Mouse (Mus musculus): ENCODE results near the gene Mlst8. TPM values are rescaled to one million over a fixed set of nuclear protein-coding genes. Genes with fewer than 3 reads are reported as not detected.

The Mlst8 gene
- total and polyA plus RNA-seq, 3 experiments: 35.4 to 57.3 TPM; not detected in 1

DNA sequence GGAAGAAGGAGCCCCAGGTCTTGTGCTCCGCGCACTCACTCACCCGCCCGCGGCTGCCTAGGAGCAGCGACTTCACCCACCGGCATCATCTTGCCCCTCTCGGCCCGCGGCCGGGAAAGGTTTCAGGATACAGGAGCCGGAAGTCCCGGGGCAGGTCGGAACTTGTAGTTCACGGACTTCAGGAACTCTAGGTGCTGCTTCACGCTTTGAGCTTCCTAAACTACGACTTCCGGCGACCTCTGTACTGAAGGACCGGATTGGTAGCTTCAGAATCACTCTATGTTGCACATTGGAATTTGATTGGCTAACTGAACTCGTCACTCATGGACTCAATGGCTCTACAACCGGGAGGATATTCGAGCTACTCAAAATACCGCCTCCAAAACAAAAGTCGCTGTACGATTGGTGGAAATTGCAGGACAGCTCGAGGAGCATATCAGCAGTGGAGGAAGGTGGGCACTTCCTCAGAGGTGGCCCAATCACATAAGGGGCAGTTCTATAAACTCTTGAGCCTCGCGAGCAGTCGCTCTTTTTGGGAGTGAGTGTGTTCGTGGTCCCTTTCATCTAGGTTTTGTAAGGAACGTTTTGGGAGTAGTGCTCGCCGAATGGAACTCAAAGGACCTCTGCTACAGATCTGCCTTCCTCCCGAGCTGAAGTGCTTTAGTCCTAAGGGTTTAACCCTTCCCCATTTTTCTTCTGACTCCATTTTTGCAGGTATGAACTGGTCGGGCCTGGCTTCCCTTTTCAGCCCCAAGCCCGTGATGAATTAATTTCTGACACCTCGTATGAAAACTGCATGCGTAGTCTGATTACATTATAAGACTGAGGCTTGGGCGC, 49.1 kb upstream of the Mlst8 start, which contains the start of gene Traf7 (continued):
- peak; percentile 97 for TF ChIP-seq ELF1 (IDR thresholded peaks at IDR 0.05; ENCODE audit: low read depth, low read length)
- peak; percentile 30 for TF ChIP-seq TCF12 (IDR thresholded peaks at IDR 0.05; ENCODE audit: low read depth, low read length)
- no peak for TF ChIP-seq JUND (IDR thresholded peaks at IDR 0.05; ENCODE audit: low read depth, low read length)
- peak; percentile 94 for TF ChIP-seq MYC (IDR thresholded peaks at IDR 0.05; ENCODE audit: low read depth, low read length)
- no peak for TF ChIP-seq GATA1 (IDR thresholded peaks at IDR 0.05; ENCODE audit: low read depth, low read length)
- no peak for TF ChIP-seq ZC3H11A (IDR thresholded peaks at IDR 0.05; ENCODE audit: low read depth, low read length)
- peak; percentile 99 for TF ChIP-seq ZMIZ1 (IDR thresholded peaks at IDR 0.05; ENCODE audit: low read depth, low read length)
- TF ChIP-seq SMC3 (IDR thresholded peaks at IDR 0.05; ENCODE audit: low read depth, low read length): no peak
- TF ChIP-seq BHLHE40 (IDR thresholded peaks at IDR 0.05; ENCODE audit: borderline replicate concordance, low read depth, low read length): no peak
- peak; percentile 88 for TF ChIP-seq CHD2 (IDR thresholded peaks at IDR 0.05; ENCODE audit: low read length)
- no peak for TF ChIP-seq CHD1 (IDR thresholded peaks at IDR 0.05; ENCODE audit: low read depth, low read length)
- TF ChIP-seq MEF2A (IDR thresholded peaks at IDR 0.05; ENCODE audit: extremely low read depth, insufficient replicate concordance, low read depth, low read length, poor library complexity, severe bottlenecking): no peak
- TF ChIP-seq POLR2AphosphoS5 (IDR thresholded peaks at IDR 0.05; ENCODE audit: borderline replicate concordance, low read depth, low read length): peak; percentile 98; the same call in 1 of the 2 replicates
- peak; percentile 99 for TF ChIP-seq TBP (IDR thresholded peaks at IDR 0.05; ENCODE audit: low read depth, low read length)
- no peak for TF ChIP-seq TAL1 (IDR thresholded peaks at IDR 0.05; ENCODE audit: low read length)
- no peak for TF ChIP-seq ZNF384 (IDR thresholded peaks at IDR 0.05; ENCODE audit: low read depth, low read length)
- no peak for TF ChIP-seq RAD21 (IDR thresholded peaks at IDR 0.05; ENCODE audit: low read depth, low read length)
- no peak for TF ChIP-seq USF1 (IDR thresholded peaks at IDR 0.05; ENCODE audit: low read depth, low read length)
- TF ChIP-seq ETS1 (IDR thresholded peaks at IDR 0.05; ENCODE audit: low read depth, low read length): no peak
- no peak for TF ChIP-seq RCOR1 (IDR thresholded peaks at IDR 0.05; ENCODE audit: low read depth, low read length)

DNA sequence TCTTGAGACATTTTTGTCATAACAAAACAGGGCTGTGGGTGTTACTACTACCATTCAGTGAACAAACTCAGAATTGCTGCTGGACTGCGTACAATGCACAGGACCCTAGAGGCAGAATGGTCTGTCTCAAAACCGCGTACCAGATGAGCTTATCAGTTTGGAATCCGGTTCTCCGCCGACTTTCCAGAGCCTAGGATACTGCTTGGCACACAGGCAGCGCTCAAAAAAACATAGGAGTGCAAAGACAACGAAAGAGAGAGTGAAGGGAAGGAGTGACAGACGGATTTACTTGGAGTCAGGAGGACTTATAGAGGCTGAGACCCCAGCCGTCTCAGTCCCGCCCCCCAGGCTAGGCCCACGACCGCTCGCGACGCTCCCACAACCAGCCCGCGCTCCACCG, 48.4 kb upstream of the Mlst8 start:
- H3K4me3 ChIP-seq (ENCODE audit: control insufficient read depth in 1 of 2, insufficient read depth in 1 of 2, low read depth in 2 of 2, low read length in 2 of 2): peak overlapping the region; percentile 77 to 78
- peaks cover 46% of the 10 kb centered on the region for H3K79me2 ChIP-seq (ENCODE audit: control insufficient read depth, insufficient read depth, low read length, poor library complexity)
- peaks cover 0 to 10% of the 10 kb centered on the region in 2 experiments; a peak in 3 of 4 replicates for H3K36me3 ChIP-seq (ENCODE audit: control insufficient read depth in 1 of 2, insufficient read depth in 2 of 2, low read length in 2 of 2)
- H3K9ac ChIP-seq (ENCODE audit: control insufficient read depth, low read depth, low read length, poor library complexity, severe bottlenecking): peak overlapping the region; percentile 86
- H3K9me3 ChIP-seq (replicated peaks; ENCODE audit: insufficient read depth, low read length): no peaks in the 10 kb centered on the region
- no peak for TF ChIP-seq ZKSCAN1 (IDR thresholded peaks at IDR 0.05; ENCODE audit: low read depth, low read length)
- TF ChIP-seq CHD2 (IDR thresholded peaks at IDR 0.05; ENCODE audit: low read length): no peak
- TF ChIP-seq TBP (IDR thresholded peaks at IDR 0.05; ENCODE audit: low read depth, low read length): no peak
- no peak for TF ChIP-seq NRF1 (IDR thresholded peaks at IDR 0.05; ENCODE audit: insufficient read depth, low read depth, low read length, poor library complexity, severe bottlenecking)
- no peak for TF ChIP-seq KAT2A (conservative IDR thresholded peaks at IDR 0.05; ENCODE audit: low read depth, low read length)
- TF ChIP-seq MYB (IDR thresholded peaks at IDR 0.05; ENCODE audit: low read depth, low read length): no peak
- no peak for TF ChIP-seq ZNF384 (IDR thresholded peaks at IDR 0.05; ENCODE audit: low read depth, low read length)
- TF ChIP-seq RCOR1 (IDR thresholded peaks at IDR 0.05; ENCODE audit: low read depth, low read length): no peak
- TF ChIP-seq GATA1 (IDR thresholded peaks at IDR 0.05; ENCODE audit: low read depth, low read length): peak; percentile 61
- TF ChIP-seq CTCF (IDR thresholded peaks at IDR 0.05 in 2 of 3, conservative IDR thresholded peaks at IDR 0.05 in 1 of 3; ENCODE audit: control insufficient read depth in 1 of 3, insufficient read depth in 1 of 3, low read depth in 2 of 3, low read length in 3 of 3, poor library complexity in 1 of 3, severe bottlenecking in 1 of 3): no peak
- TF ChIP-seq ETS1 (IDR thresholded peaks at IDR 0.05; ENCODE audit: low read depth, low read length): no peak
- TF ChIP-seq ZC3H11A (IDR thresholded peaks at IDR 0.05; ENCODE audit: low read depth, low read length): no peak
- TF ChIP-seq CHD1 (IDR thresholded peaks at IDR 0.05; ENCODE audit: low read depth, low read length): 0 out of 2 replicates have a peak, but pooled peaks have one; percentile 74
- peak overlapping the region; percentile 44 for H3K27ac ChIP-seq (ENCODE audit: control insufficient read depth, low read depth, low read length)
- H3K27me3 ChIP-seq (ENCODE audit: control insufficient read depth in 1 of 2, insufficient read depth in 2 of 2, low read length in 2 of 2): no peaks in the 10 kb centered on the region
- H3K4me1 ChIP-seq (ENCODE audit: control insufficient read depth in 1 of 2, insufficient read depth in 2 of 2, low read length in 2 of 2): peaks cover 0 to 8% of the 10 kb centered on the region in 2 experiments; a peak in 1 of 4 replicates
- DNase-seq (ENCODE audit: low read depth, low spot score): no peak

Measured in MEL (cell line).